Mouse (Mus musculus) bone marrow, adult 2 months (tissue): Measurements from ENCODE around the gene Dolk.

Source experiments
- CTCF ChIP-seq: fragments of 200-500 bp; IDR thresholded peaks from 2 replicates; pipeline ENCODE4 v1.5.1; 2011; ENCODE audit warnings: low read length, control low read depth; ENCODE audit not compliant: control insufficient read depth, insufficient read depth
- POLR2A ChIP-seq: fragments of 200-500 bp; IDR thresholded peaks from 2 replicates; pipeline ENCODE4 v1.6.1; 2011; ENCODE audit warnings: low read depth, mild to moderate bottlenecking, control low read depth, low read length, borderline replicate concordance; ENCODE audit not compliant: control insufficient read depth

- TF ChIP-seq CTCF (no peak), POLR2A (no peak)
Measured at GRCm38 (mm10) chr2:30259131-30260064, 26.7 kb downstream of the Dolk start.
